Mouse (Mus musculus): ENCODE measurements at regions not wholly inside any gene's neighbourhood (a gene's known extent, or its start where the extent isn't known, plus 50 kb on each side); places are given as distances from the start of the nearest gene placed in this dataset.

GRCm38 (mm10) chr13:37468304-37469178 is 123.5 kb downstream of the Ly86 start:
- DNase-seq: no peak

GRCm38 (mm10) chr13:37470230-37470907 is 125.4 kb downstream of the Ly86 start:
- DNase-seq: no peak

DNA sequence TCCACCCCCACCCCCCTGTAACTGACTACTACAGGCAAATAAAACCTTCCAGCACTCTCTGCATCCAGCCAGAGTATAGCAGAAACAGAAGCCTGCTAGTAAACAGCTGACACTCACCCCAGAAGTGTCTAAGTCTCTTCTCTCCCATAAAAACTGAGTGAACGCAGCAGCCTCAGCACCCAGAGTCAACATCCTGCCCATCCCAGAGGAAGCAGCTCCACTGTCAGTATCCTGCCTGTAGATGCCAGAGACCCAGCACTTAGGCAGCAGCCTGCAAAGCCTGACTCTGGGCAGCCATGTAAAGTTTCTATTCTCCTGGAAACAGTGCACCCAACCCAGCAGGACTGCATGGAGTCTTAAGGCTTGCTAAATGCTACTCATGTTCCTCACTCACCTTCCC is 128.4 kb downstream of the Ly86 start:
- no peak for DNase-seq

- no peak for DNase-seq
These were observed 130.8 kb downstream of the Ly86 start for GRCm38 (mm10) chr13:37475804-37476203.

GRCm38 (mm10) chr13:37476256-37477053 is 131.4 kb downstream of the Ly86 start:
- no peak for DNase-seq

GRCm38 (mm10) chr13:37477342-37477741 is 132.3 kb downstream of the Ly86 start:
- DNase-seq: no peak

- DNase-seq: no peak
These were observed 132.9 kb downstream of the Ly86 start for GRCm38 (mm10) chr13:37477749-37478548.

DNA sequence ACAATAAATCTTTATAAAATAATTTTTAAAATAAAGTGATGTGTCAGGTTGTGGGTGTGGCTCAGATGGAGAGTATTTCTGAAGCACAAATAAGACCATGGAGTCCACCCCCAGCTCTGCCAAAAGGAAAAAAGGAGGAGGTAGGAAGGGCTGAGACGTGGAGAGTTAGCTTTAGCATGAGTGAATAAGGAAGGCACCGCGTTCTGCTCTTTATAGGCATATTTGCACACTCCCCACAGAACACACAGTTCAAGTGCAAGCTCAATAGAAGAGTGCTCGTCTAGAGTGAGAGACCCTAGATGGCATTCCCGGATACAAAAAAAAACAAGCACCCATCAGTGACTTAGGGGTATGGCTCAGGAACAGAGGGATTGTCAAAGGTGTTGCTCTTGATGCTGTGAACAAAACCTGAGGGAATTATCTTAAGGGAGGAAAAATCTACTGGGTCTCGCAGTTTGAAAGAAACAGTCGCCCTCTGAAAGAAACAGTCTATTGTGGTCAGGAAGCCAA is 134.2 kb downstream of the Ly86 start:
- DNase-seq: no peak

- DNase-seq: no peak
These were observed 136.5 kb downstream of the Ly86 start for GRCm38 (mm10) chr13:37481514-37481913.

GRCm38 (mm10) chr13:37482038-37482437 is 137.0 kb downstream of the Ly86 start:
- DNase-seq: no peak

DNA sequence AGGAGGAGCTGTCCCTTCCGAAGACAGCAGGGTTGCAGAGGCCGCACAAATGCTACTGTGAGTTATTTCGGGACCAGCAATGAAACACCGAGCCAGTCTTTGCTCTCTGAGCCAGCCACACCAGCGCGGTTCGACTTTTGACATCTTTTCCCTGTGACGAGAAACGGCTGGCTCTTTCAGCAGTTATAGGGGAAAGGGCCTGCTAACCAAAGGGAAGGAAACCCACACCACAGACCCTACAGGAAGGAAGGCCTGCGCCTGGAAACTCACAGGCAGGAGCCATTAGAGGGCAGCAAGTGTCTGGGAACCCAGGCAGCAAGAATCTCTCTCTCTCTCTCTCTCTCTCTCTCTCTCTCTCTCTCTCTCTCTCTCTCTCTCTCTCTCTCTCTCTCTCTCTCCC is 137.6 kb downstream of the Ly86 start:
- peak; percentile 18 for DNase-seq

- DNase-seq: peak; percentile 33
These were observed 138.2 kb downstream of the Ly86 start for GRCm38 (mm10) chr13:37483010-37483855.

DNA sequence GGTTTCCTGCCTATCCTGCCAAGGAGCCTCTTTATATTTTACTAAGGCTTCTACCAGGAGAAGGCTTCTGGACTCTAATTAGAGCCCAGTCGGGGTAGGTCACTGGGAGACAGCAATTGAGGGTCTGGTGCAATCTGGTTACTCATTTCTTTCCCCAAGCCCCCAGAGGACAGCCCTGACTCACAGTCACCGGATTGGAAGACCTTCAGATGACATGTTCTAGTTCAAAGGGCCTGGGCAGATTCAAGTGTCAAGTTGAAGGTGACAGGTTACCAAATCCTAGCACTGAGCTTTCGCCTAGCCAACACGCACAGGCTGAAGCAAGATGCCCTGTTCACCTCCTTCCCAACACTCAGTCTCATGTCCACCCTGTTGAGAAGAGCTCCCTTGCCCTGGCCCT is 139.6 kb downstream of the Ly86 start:
- DNase-seq: no peak

DNA sequence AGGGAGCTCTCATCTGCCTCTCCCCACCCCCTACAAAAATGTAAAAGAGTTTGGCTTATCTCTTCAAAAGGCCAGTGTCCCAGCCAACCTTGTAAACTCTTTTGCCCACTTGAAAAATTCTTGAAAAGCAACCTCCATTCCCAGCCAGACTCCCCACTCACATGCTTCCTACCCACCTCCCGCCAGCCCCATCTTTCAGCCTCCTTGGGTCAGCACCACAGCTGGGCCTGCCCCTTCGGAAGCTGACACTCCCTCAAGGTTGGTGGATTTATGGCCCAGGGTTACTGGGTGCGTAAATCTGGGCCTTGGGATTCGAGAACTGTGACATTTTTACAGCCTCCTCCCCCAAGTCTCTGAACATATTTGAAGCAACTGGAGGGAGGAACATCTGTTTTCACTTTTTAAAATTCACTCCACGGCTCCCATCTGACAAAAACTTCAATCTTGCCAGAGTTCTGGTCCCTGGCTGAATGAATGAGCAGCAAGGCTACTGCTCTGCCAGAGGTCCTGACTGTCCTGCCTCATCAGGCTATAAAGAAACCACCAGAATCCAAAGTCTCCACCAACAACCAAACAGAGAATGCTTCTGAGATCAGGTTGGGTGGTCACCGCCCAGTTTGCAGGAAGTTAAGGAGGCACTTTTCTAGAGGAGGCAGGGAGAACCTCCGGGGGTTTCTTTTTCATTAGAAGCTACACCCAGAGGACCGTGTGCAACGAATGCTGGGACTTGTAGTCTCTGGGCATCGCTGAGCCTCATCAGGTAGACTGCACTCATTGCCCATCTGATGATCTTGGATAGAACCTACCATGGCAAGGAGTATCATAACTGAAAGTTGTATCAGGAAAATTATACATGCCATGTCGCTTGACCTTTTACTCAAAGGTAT is 147.3 kb downstream of the Ly86 start:
- no peak for DNase-seq

DNA sequence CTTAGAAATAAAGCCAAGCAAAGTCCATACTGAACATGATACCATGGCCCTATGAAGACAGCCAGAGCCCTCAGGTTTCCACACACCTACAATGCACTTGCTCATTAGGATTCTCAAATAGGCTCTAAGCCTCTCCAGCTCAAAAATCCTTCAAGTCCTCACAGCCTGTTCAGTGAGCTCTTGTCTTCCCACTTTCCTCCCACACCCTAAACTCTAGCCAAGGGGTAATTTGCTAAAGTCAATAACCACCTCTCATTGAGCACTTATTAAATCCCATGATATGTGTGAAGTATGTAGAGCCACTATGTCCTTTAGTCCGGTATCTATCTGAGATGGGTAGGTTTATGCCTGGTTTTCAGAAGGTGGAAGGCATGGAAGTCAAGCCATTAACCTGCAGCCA is 148.3 kb downstream of the Ly86 start:
- DNase-seq: no peak

GRCm38 (mm10) chr13:37495272-37495932 is 150.4 kb downstream of the Ly86 start:
- no peak for DNase-seq

DNA sequence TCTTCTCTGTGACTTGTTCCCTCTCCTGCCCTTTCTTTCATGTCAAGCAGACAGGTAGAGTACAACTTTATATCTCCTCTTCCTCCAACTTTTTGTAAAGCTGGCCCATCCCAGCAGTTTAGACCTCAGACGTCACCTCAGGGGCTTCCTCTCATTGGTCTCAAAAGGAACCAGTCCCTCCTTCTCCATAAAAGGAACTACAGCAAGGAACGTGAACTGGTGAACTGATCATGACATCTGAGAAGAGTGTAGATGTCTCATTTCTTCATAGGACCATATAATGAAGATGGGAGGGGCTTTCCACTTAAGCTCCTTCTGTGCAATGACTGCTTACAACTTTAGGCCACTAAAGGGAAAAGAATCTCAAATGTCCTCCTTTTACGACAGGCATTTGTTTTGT is 153.0 kb downstream of the Ly86 start:
- no peak for DNase-seq

DNA sequence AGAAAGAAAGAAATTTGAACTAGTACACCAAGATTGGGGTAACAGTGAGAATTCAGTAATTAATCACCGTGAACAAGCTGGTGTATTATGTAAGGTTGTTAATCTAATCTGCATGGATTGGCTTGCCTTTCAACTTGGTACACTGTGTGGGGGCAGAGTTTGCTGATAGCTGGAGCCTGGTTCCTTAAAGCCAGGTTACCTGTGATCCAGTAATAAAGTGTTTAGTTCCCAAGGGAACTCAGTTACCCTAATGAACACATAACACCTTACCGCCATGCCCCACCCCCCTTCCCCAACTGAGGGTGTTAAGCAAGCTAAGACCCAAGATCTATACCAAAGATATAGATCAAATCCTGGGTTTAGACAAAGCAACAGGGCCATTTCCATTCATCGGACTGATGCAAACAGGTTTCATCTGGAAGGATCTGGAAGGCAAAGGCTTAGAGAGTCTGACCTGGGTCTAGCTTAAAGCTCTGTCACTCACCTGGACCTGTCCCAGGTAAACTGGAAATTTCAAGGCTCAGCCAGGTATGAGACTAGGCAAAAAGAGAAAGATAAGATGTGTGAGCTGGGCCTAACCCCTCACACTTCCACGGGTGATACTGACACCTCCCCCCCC is 155.8 kb downstream of the Ly86 start:
- no peak for DNase-seq

DNA sequence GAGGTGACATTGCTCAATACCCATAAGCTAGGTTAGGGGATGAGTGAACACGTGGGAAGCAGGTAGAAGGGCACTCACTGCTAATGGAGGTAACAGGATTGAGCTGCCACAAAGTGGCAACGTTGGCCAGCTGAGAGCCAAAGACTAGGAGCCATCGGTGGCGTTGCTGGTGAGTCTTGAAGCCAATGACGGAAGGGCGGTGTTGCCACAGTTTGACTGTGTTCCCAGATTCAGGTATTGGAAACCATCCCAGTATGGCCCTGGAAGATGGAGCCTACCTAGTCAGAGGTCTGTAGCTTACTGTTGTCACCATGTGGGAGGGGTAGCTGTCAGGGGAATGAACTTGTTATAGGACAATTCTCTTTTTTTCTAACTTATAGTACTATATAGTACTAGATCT is 158.4 kb downstream of the Ly86 start:
- DNase-seq: no peak
